Mouse (Mus musculus): Measurements from ENCODE around the gene Izumo4.

Izumo4 gene

DNA sequence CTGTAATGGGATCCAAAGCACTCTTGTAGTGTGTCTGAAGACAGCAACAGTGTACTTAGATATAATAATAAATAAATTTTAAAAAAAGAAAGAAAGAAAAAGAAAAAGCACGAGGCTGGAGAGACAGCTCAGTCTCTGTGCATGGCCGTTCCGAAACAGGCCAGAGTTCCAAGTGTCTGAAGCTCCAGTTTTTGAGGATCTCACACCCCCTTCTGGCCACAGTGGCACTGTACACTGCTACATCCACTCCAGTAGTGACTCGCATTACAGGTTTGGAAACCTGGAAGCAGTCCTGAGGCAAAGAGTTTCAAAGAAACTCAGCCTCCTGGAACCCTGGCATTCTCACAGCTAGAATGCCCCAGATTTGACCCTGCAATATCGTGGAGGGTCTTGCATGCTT lies 14.1 kb upstream of the Izumo4 start:
- peak; percentile 76 for DNase-seq (ENCODE audit: low spot score)

DNA sequence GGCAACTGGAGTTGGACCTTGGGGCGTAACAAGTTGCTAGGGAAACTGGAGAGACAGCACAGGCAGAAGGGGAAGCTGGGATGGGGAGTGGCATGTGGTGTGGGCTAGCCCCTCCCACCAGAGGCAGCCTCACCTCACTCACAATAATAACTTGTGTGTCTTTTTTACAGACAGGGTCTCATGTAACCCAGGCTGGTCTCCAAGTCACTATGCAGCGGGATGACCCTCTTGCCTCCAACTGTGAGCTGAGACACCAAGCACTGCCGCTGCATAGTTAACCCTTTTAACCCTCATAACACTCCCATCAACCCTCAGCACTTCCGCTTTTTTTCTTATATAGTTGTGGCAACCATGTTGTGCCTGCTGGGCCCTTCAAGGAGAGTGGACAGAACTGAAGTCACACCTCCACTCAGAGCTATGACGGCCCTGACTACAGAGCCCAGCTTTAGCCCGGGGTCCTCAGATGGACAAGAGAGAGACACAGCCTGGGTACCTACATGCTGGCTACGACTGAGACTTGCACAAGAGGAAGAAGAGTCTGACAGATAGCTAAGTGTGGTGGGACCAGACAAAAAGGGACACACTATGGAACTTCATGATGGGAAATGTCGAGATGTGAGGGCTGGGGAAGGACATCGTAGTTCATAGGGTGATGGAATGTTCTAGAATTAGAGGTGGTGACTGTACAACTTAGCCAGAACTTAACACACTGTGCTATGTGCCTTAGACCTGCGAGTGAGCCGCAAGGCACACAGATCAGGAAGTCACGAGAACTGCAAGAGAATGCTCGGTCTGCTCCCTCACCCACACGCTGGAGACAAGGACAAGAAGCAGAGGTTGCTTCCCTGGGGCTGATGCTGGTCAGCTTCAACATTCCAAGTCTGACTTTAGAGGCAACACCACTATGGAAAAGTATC lies 9.5 kb upstream of the Izumo4 start:
- no peak for DNase-seq (ENCODE audit: low spot score)

DNA sequence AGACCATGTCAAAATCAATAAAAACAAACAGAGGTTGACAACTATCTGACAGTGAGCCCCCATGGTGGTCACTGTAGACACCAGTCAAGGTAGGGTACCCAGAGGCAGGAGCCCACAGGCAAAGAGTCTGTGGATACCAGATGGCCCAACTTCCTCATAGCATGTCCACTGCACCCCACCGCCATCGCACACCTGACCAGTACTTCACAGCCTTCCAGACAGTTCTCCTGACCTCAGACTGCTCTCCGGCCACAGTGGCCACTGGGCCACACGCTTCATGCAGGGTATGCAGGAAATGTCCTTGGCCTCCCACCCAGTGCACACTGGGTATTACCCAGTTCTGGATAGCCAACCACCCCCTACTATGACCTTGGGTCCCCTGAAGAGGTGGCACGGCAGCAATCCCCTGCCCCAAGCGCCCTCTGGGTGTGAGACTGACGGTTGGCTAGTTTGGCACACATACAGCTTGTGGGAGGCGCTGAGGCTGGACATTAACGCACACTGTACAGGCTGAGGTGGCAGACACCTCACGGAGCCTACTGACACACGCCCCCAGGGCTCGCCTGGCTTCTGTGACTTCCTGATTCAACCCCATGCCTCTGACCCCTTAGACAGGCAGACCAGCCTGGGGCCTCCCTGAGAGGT lies 8.5 kb upstream of the Izumo4 start:
- no peak for DNase-seq (ENCODE audit: low spot score)

GRCm38 (mm10) chr10:80694159-80694938 lies 7.6 kb upstream of the Izumo4 start:
- no peak for DNase-seq (ENCODE audit: low spot score)

DNA sequence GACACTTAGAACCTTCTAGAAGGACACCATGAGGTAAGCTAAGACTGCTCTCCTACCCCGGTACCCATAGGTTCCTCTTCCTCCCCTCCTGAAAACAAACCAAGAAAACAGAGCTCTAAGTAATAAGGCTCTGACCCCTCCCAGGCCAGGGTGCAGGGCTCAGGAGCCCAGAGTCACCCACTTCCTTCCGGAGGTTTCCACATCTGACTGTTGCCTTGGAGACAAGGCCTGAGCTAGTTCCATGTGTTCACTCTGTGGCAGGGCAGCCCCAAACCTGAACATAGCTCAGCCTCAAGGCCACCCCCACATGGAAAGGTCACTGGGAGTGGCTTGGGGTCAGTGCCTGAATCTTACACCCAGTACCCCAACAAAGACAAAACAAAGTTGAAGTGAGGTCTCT lies 6.8 kb upstream of the Izumo4 start:
- DNase-seq (ENCODE audit: low spot score), result no peak

DNA sequence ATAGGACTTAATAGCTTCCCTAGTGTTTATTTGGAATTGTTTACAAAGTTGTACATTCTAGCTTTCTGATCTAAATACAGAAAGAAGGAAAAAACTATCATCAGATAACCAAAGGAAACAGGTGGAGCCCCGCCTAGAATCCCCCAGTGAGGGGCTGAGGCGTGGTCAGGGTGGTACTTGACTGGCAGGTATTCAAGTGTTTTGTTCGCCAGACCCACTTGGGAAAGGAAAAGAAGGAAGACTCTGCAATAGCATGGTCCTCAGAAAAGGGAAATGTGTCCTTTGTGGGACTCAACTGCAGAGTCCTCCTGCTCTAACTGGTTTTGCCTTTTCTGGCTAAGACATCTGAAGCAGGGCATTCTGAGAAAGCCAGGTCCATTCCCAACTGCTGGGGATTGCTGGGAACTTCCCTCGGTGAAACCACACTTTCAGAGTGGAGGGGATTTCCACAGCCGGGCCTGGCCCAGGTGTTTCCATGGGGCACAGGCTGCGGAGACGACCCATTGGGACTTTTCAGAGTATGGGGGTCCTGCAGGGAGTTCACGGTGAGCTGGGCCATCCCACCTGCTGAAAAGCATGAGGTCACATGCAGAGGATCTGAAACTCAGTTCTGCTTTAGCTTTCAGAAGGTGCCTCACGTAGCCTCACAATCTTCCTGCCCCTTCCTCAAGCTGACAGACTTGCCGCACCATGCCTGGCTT lies 6.0 kb upstream of the Izumo4 start:
- DNase-seq (ENCODE audit: low spot score), result no peak

GRCm38 (mm10) chr10:80696502-80697392 lies 5.2 kb upstream of the Izumo4 start:
- no peak for DNase-seq (ENCODE audit: low spot score)

DNA sequence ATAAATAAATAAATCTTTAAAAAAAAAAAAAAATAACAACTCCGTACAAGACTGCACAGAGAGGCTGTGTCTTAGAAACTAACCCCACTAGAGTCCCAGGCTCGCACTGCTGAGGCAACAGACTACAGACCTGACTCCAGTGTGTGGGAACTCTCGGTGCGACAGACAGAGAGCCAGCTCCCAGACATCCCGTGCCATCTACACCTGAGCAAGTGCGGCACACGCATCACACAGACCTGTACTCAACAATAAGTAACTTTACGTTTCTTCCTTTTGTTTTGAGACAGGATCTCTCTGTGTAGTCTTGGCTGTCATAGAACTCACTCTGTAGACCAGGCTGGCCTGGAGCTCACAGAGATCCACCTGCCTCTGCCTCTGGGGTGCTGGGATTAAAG lies 4.6 kb upstream of the Izumo4 start:
- no peak for DNase-seq (ENCODE audit: low spot score)

GRCm38 (mm10) chr10:80697812-80698211 lies 4.2 kb upstream of the Izumo4 start:
- DNase-seq (ENCODE audit: low spot score), result peak; percentile 84

DNA sequence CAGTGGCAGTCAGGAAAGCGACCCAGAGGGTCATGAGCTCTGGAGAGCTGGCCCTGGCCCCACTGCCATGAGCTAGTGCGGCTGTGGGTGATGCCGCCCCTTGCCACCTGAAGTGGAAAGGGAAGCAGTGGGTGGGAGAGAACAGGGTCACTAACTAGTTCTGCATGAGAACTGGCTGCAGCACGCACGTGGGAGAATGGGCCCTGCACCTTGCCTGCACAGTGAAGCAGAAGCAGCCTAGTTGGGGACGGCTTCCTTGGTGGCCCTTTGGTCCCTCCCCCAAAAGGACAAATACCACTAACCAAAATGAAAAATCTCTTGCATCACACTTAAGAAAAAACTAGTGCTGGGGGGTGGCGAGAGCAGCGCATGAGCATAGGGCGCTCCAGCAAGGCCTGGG lies 3.4 kb upstream of the Izumo4 start:
- DNase-seq (ENCODE audit: low spot score), result no peak

- DNase-seq (ENCODE audit: low spot score), result no peak
These were observed 1.9 kb upstream of the Izumo4 start for GRCm38 (mm10) chr10:80700038-80700504.

- no peak for DNase-seq (ENCODE audit: low spot score)
These were observed 1.3 kb upstream of the Izumo4 start for GRCm38 (mm10) chr10:80700732-80701131.

DNA sequence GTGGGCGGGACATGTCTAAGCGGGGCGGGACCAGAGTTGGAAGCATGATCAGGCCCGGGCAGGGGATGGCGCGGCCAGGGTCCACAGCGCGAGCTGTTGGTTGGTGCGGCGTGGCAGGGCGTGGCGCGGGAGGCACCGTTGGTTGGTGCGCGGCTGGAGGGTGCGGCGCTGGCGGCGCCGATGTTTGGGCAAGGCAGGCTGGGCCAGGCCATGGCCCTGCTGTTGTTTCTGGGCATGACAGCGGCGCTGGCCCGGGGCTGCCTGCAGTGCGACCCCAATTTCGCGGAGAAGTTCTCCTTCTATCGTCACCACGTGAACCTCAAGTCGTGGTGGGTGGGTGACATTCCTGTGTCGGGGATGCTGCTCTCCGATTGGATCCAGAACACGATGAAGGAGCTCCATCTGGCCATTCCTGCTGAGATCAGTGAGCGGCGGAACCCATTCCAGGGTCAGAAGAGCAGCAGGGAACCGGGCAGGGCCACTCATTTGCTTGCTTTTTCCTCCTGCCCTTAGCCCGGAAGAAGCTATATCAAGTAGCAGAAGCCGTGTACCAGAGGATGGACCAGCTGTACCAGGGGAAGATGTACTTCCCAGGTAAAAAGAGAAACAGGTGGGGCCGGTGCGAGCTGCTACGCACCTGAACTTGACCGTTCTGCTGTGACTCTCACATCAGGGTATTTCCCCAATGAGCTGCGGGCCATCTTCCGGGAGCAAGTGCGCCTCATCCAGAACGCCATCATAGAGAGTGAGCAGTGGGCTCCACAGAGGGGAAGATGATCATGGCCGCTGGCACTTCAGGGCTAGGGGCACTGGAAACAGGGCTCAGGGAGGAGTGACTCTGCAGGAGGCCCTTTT lies 779 bp downstream of the Izumo4 start:
- peak; percentile 91 for DNase-seq (ENCODE audit: low spot score)

DNA sequence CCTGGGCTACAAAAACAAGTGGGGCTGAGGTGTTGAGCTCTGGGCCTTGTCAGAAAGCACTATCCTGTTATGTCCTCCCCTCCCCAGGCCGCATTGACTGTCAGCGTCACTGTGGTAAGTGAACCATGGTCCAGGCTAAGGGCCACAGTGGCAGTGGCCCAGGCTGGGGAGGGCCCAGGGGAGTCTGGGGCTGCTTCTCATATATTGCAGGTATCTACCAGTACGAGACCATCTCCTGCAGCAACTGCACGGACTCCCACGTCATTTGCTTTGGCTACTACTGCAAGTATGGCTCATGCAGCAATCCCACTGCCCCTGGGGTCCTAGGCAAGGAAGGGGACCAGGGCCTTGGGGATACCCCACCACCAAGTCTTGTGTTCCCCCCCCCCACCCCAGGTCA lies 1.7 kb downstream of the Izumo4 start:
- DNase-seq (ENCODE audit: low spot score), result no peak

DNA sequence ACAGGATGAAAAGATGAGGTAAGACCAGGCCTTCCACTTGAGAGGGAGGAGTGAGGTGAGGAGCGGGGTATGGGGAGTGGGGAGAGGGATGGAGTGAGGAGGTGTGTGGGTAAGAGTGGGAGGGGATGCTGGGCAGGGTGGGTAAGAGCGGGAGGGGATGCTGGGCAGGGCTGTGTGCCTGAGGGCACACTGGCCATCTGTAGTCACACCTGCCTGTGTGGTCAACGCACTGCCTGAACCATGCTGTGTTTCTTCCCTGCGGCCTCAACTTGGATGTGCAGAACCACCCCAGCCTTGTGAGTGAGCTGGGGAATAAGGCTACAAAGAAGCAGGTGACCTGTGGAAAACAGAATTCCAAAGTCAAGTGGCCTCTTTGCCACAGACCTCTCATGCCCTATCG lies 2.4 kb downstream of the Izumo4 start:
- DNase-seq (ENCODE audit: low spot score), result no peak

DNA sequence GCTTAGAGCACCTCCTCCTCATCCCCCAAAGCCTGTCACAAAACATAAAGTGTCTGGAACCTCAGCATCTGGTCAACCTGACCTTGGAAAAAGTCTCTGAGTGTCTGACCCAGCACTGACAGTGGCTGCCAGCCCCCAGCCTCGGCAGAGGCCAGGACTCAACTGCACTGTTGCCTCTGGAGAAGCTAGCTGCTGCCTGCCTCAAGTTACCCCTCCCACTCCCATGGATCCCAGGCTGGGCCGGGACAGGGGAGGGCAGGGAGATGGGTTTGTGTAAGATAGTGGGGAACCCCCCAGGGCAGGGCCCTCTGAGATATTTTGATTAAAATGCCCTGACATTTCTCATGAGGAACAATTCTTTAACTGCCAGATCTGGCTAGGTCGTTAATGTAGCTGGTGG lies 3.0 kb downstream of the Izumo4 start:
- DNase-seq (ENCODE audit: low spot score), result no peak

DNA sequence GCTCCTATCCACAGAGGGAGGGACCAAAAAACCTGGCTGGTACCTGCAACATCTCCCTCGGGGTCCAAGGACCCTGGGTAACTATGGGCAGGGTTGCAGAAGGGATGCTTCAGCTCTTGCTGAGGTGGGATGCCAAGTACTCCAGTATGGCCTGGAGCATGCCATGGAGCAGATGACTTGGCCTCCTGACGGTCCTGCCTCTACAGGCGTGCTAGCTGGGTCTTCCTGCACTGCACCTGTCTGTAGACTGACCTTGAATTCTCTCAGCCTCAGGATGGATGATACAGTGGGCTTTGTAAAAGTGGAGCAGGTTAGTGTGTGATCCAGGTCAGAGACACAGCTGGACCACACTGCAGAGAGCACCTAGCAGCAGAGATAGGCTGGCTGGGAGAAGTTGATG lies 3.5 kb downstream of the Izumo4 start:
- DNase-seq (ENCODE audit: low spot score), result no peak

- no peak for DNase-seq (ENCODE audit: low spot score)
These were observed 8.8 kb downstream of the Izumo4 start for GRCm38 (mm10) chr10:80710834-80711233.

GRCm38 (mm10) chr10:80717281-80717680 lies 15.3 kb downstream of the Izumo4 start:
- DNase-seq (ENCODE audit: low spot score), result no peak

All from c-Kit-positive CD71-positive TER-119-positive erythroid progenitor cells, embryonic 14.5 days (primary cell).